Mouse (Mus musculus) forebrain, embryonic 12.5 days (tissue): ENCODE results near the gene Fgfr2. TPM values are rescaled to one million over a fixed set of nuclear protein-coding genes. Genes with fewer than 3 reads are reported as not detected.

Source experiments
- ATAC-seq: fragments of 200-750 bp; cut with Nextera tagmentation; 2 replicates; pipeline ENCODE4 v1.8.0; 2017; ENCODE audit warnings: moderate TSS enrichment; ENCODE audit not compliant: low FRiP score
- H3K27ac ChIP-seq: fragments of 300-500 bp; sonication (generic); 2 replicates; pipeline ENCODE4 v1.5.1; 2016; ENCODE audit warnings: mild to moderate bottlenecking
- H3K27me3 ChIP-seq: fragments of 300-500 bp; sonication (generic); 2 replicates; pipeline ENCODE4 v1.6.1; 2016; ENCODE audit warnings: mild to moderate bottlenecking
- H3K36me3 ChIP-seq: fragments of 300-500 bp; sonication (generic); replicated peaks from 2 replicates; pipeline ENCODE4 v1.6.1; 2016; ENCODE audit warnings: mild to moderate bottlenecking
- H3K4me1 ChIP-seq: fragments of 300-500 bp; sonication (generic); 2 replicates; pipeline ENCODE4 v1.6.1; 2016
- H3K4me2 ChIP-seq: fragments of 300-500 bp; sonication (generic); 2 replicates; pipeline ENCODE4 v1.6.1; 2016; ENCODE audit warnings: mild to moderate bottlenecking, moderate library complexity
- H3K4me3 ChIP-seq: fragments of 300-500 bp; sonication (generic); replicated peaks from 2 replicates; pipeline ENCODE4 v1.5.1; 2016; ENCODE audit warnings: mild to moderate bottlenecking
- H3K9ac ChIP-seq: fragments of 300-500 bp; sonication (generic); 2 replicates; pipeline ENCODE4 v1.6.1; 2016; ENCODE audit warnings: mild to moderate bottlenecking
- H3K9me3 ChIP-seq: fragments of 300-500 bp; sonication (generic); 2 replicates; pipeline ENCODE4 v1.6.1; 2016
- WGBS: fragments of 180-500 bp; shearing (Covaris S2); methylation state at CpG from one replicate; pipeline ENCODE4 v1.1.7; 2016; 5-methylcytosine and 5-hydroxymethylcytosine counted together
- polyA plus RNA-seq: library from polyadenylated mRNA; unstranded; fragments of >200 nt; fragmentation: Nextera tagmentation; extraction: Ambion mirVana; gene quantifications from 2 replicates; pipeline ENCODE4 v1.2.1, GENCODE M21; 2016

The Fgfr2 gene
- polyA plus RNA-seq, 1 experiment from 2014 or later: 89.6 TPM

- ATAC-seq: no peak
- Histone ChIP-seq H3K4me3 (no peak overlapping the region), H3K9ac (no peak overlapping the region), H3K4me1 (no peaks in the 10 kb centered on the region), H3K9me3 (no peaks in the 10 kb centered on the region), H3K27ac (no peak overlapping the region), H3K4me2 (no peak overlapping the region), H3K27me3 (no peaks in the 10 kb centered on the region), H3K36me3 (no peaks in the 10 kb centered on the region)
- WGBS: 79% methylated on average over 1 of the region's 1 CpGs
These were observed 1865.8 kb downstream of the Fgfr2 start for GRCm38 (mm10) chr7:131257309-131257708.

GRCm38 (mm10) chr7:131256841-131257240 lies 1866.3 kb downstream of the Fgfr2 start:
- ATAC-seq: no peak
- no peaks in the 10 kb centered on the region for H3K36me3 ChIP-seq
- no peaks in the 10 kb centered on the region for H3K4me1 ChIP-seq
- H3K4me3 ChIP-seq: no peak overlapping the region
- WGBS: 92% methylated on average over 5 of the region's 5 CpGs
- H3K9me3 ChIP-seq: no peaks in the 10 kb centered on the region
- no peaks in the 10 kb centered on the region for H3K27me3 ChIP-seq
- no peak overlapping the region for H3K27ac ChIP-seq
- H3K4me2 ChIP-seq: no peak overlapping the region
- H3K9ac ChIP-seq: no peak overlapping the region

DNA sequence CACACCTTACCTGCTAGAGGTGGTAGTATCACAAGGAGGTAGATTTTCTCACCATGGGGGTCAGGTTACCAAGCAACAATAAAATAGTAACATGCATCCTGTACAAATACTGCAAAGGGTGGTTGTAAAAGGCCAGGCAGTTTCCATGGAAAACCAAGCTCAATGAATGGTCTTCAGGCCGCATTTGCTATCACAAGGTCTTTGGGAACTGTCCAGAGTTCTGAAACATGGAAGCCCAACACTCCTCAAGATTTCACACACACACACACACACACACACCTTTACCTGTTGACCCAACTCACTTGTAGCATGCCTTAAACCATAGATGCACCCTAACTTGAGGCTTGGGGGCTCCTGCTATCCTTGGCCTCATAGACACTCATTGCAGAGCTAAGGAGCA lies 1878.2 kb downstream of the Fgfr2 start:
- Histone ChIP-seq H3K4me2 (no peak overlapping the region), H3K4me3 (no peak overlapping the region), H3K27me3 (no peaks in the 10 kb centered on the region), H3K9me3 (no peaks in the 10 kb centered on the region), H3K27ac (no peak overlapping the region), H3K4me1 (no peaks in the 10 kb centered on the region), H3K9ac (no peak overlapping the region), H3K36me3 (no peaks in the 10 kb centered on the region)
- WGBS: 29% methylated on average over 1 of the region's 1 CpGs
- no peak for ATAC-seq

GRCm38 (mm10) chr7:131236091-131236490 lies 1887.1 kb downstream of the Fgfr2 start:
- Histone ChIP-seq H3K9ac (no peak overlapping the region), H3K4me3 (no peak overlapping the region), H3K4me1 (no peaks in the 10 kb centered on the region), H3K4me2 (no peak overlapping the region), H3K36me3 (no peaks in the 10 kb centered on the region), H3K9me3 (no peaks in the 10 kb centered on the region), H3K27ac (no peak overlapping the region), H3K27me3 (no peaks in the 10 kb centered on the region)
- no peak for ATAC-seq

DNA sequence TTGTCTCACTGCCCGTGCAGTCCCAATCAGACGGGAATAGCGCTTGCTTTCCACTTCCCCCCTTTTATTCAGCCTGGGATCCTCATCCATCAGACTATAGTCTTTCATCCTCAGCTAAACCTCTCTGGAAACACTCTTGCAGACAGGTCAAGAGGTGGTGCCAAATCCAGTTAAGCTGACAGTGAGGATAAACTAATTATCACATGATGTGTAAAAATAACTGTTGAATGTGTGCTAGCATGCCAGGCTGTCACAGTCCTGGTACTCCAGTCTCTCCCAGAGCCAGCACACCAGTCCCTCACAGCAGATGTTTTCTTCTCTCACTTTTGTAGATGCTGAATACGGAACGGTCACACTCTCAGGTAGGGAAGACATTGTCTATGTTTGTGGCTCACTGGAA lies 1900.1 kb downstream of the Fgfr2 start:
- ATAC-seq: no peak
- H3K4me1 ChIP-seq: no peaks in the 10 kb centered on the region
- H3K4me2 ChIP-seq: no peak overlapping the region
- no peaks in the 10 kb centered on the region for H3K27me3 ChIP-seq
- WGBS: 77% methylated on average over 5 of the region's 5 CpGs
- no peaks in the 10 kb centered on the region for H3K36me3 ChIP-seq
- no peak overlapping the region for H3K27ac ChIP-seq
- H3K9me3 ChIP-seq: no peaks in the 10 kb centered on the region
- no peak overlapping the region for H3K9ac ChIP-seq
- no peak overlapping the region for H3K4me3 ChIP-seq

GRCm38 (mm10) chr7:131187996-131188395 lies 1935.2 kb downstream of the Fgfr2 start:
- WGBS: 96% methylated on average over 14 of the region's 14 CpGs
- no peak for ATAC-seq

DNA sequence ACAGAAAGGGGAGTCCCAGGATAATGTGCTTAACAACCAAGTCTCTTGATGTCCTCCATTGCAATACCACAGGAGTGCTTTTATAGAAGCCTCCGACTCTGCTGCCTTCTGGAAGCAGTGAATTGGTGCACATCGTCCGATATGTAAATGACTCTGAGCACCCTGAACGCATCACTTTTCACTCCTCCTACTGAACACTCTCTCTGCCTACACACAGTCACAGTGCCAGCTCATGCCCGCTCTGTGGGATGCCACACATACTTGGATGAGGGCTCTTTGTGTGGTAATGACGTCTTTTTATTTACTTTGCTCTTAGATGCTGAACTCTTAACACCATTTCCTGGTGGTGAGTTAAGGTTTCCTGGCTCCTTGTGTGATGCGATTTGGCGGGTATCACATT lies 1936.1 kb downstream of the Fgfr2 start:
- no peak for ATAC-seq
- Histone ChIP-seq H3K4me3 (no peak overlapping the region), H3K36me3 (no peaks in the 10 kb centered on the region), H3K4me1 (no peaks in the 10 kb centered on the region), H3K9ac (no peak overlapping the region), H3K4me2 (no peak overlapping the region), H3K27ac (no peak overlapping the region), H3K27me3 (no peaks in the 10 kb centered on the region), H3K9me3 (no peaks in the 10 kb centered on the region)
- 80% methylated on average over 8 of the region's 8 CpGs for WGBS

More at GRCm38 (mm10) chr7:131187996-131188395, 1935.2 kb downstream of the Fgfr2 start:
- Histone ChIP-seq H3K4me1 (no peaks in the 10 kb centered on the region), H3K27me3 (no peaks in the 10 kb centered on the region), H3K9ac (no peak overlapping the region), H3K4me3 (no peak overlapping the region), H3K4me2 (no peak overlapping the region), H3K27ac (no peak overlapping the region), H3K9me3 (no peaks in the 10 kb centered on the region), H3K36me3 (no peaks in the 10 kb centered on the region)

DNA sequence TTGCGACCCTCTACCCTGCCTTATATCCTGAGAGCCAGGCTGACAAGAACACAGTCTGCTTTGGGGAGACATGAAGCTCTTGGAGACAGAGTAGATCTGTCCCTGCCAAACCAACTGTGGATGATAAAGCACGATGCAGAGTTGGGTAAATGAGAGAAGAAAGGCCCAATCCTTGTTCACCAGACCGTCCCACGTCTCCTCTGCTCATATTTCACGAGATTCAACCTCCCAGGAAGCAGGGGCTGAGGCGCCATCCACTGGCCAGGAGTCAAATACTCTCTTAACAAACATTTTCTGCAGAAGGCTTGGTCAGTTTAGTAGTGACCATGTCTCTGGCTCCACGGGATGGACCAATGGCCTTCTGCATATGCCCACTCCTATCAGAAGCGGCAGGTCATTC lies 1938.8 kb downstream of the Fgfr2 start:
- no peaks in the 10 kb centered on the region for H3K9me3 ChIP-seq
- WGBS: 71% methylated on average over 8 of the region's 8 CpGs
- no peak overlapping the region for H3K4me3 ChIP-seq
- H3K36me3 ChIP-seq: no peaks in the 10 kb centered on the region
- no peak overlapping the region for H3K4me2 ChIP-seq
- no peak overlapping the region for H3K9ac ChIP-seq
- H3K4me1 ChIP-seq: no peaks in the 10 kb centered on the region
- ATAC-seq: no peak
- no peaks in the 10 kb centered on the region for H3K27me3 ChIP-seq
- no peak overlapping the region for H3K27ac ChIP-seq

- Histone ChIP-seq H3K9me3 (no peaks in the 10 kb centered on the region), H3K4me1 (no peaks in the 10 kb centered on the region), H3K9ac (no peak overlapping the region), H3K27me3 (no peaks in the 10 kb centered on the region), H3K27ac (no peak overlapping the region), H3K4me3 (no peak overlapping the region), H3K36me3 (no peaks in the 10 kb centered on the region), H3K4me2 (no peak overlapping the region)
- ATAC-seq: no peak
- 36% methylated on average over 4 of the region's 4 CpGs for WGBS
These were observed 1940.5 kb downstream of the Fgfr2 start for GRCm38 (mm10) chr7:131182685-131183084.

DNA sequence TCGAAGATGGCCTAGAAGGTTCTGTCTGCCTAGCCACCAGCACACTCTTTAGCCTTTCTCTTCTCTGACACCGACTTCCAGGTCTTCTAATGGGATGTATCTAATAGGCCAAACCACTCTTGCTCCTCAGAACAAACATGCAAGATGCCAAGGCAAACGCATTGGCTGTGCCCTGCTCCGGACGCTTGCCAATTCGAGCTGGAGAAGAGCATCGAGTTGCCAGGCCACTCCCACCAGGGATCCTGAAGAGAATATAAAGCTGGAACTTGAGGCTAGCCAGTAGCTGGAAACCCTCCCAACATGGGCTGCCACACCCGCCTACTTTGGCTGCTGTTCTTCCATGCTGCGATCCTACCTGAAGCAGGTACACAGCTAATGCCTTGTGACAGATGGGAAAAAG lies 1949.0 kb downstream of the Fgfr2 start, which contains the start of gene 5430419D17Rik:
Gene 5430419D17Rik (plus strand): TSS at position 282 of the 400 bp plus-strand sequence.
- Histone ChIP-seq H3K4me3 (no peak within 1 kb of the TSS), H3K27me3 (no peaks in the 10 kb centered on the region), H3K9me3 (no peaks in the 10 kb centered on the region), H3K4me1 (no peaks in the 10 kb centered on the region), H3K4me2 (no peak within 1 kb of the TSS), H3K36me3 (no peaks in the 10 kb centered on the region), H3K27ac (no peak within 1 kb of the TSS), H3K9ac (no peak within 1 kb of the TSS)
- no peak for ATAC-seq
- WGBS: 89% methylated on average over 9 of the region's 9 CpGs

GRCm38 (mm10) chr7:131169099-131169498 lies 1954.1 kb downstream of the Fgfr2 start:
- Histone ChIP-seq H3K9me3 (no peaks in the 10 kb centered on the region), H3K4me1 (no peaks in the 10 kb centered on the region), H3K4me3 (no peak overlapping the region), H3K36me3 (no peaks in the 10 kb centered on the region), H3K4me2 (no peak overlapping the region), H3K27ac (no peak overlapping the region), H3K27me3 (no peaks in the 10 kb centered on the region), H3K9ac (no peak overlapping the region)
- WGBS: 71% methylated on average over 2 of the region's 2 CpGs
- no peak for ATAC-seq

DNA sequence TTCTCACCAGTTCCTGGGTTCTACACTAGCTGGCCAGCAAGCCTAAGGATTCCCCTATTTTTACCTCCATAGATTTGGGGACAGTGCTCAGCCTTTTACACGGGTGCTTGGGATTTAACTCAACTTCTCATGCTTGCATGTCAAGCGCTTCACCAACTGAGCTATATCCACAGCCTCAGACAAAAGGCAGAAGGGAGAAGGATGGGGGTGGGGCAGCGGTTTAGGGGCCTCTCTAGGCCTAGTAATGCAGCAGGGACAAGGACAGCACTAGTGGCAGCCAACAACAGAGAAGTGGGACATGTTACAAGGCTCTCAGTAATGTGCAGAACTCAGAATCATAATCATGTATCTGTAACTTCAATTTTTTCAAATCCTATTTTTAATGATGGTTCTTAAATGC lies 1955.4 kb downstream of the Fgfr2 start:
- Histone ChIP-seq H3K9ac (no peak overlapping the region), H3K27ac (no peak overlapping the region), H3K36me3 (no peaks in the 10 kb centered on the region), H3K9me3 (no peaks in the 10 kb centered on the region), H3K4me1 (no peaks in the 10 kb centered on the region), H3K27me3 (no peaks in the 10 kb centered on the region), H3K4me2 (no peak overlapping the region), H3K4me3 (no peak overlapping the region)
- WGBS: 79% methylated on average over 3 of the region's 3 CpGs
- ATAC-seq: no peak

DNA sequence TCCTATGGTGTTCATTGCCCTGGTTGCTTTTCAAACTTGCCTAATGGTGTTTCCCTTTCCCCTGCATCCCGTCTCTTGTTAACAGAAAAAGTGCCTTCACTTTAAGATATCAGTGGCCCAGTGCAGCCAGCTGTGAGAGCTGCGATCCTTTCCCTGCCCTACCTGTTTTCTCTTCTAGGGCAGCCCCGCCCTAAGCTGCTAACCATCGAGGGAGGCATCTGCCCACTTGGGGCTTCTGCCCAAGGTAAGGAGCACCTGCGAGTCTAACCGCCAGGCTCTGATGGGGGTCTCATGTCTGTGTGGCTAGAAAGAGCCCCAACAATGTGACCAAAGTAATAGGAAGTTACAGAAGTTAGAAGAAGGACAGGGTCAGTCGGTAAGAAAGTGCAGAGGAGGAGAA lies 1960.9 kb downstream of the Fgfr2 start:
- Histone ChIP-seq H3K4me2 (no peak overlapping the region), H3K36me3 (no peaks in the 10 kb centered on the region), H3K4me1 (no peaks in the 10 kb centered on the region), H3K27ac (no peak overlapping the region), H3K9me3 (no peaks in the 10 kb centered on the region), H3K27me3 (no peaks in the 10 kb centered on the region), H3K9ac (no peak overlapping the region), H3K4me3 (no peak overlapping the region)
- WGBS: 69% methylated on average over 7 of the region's 7 CpGs
- no peak for ATAC-seq

- Histone ChIP-seq H3K36me3 (no peaks in the 10 kb centered on the region), H3K9me3 (no peaks in the 10 kb centered on the region), H3K9ac (no peak overlapping the region), H3K27ac (no peak overlapping the region), H3K4me2 (no peak overlapping the region), H3K4me1 (no peaks in the 10 kb centered on the region), H3K27me3 (no peaks in the 10 kb centered on the region), H3K4me3 (no peak overlapping the region)
- ATAC-seq: no peak
- 89% methylated on average over 5 of the region's 5 CpGs for WGBS
These were observed 1970.1 kb downstream of the Fgfr2 start for GRCm38 (mm10) chr7:131153044-131153443.
